Mouse (Mus musculus): Measurements from ENCODE around the gene Coq2.

Coq2 gene

DNA sequence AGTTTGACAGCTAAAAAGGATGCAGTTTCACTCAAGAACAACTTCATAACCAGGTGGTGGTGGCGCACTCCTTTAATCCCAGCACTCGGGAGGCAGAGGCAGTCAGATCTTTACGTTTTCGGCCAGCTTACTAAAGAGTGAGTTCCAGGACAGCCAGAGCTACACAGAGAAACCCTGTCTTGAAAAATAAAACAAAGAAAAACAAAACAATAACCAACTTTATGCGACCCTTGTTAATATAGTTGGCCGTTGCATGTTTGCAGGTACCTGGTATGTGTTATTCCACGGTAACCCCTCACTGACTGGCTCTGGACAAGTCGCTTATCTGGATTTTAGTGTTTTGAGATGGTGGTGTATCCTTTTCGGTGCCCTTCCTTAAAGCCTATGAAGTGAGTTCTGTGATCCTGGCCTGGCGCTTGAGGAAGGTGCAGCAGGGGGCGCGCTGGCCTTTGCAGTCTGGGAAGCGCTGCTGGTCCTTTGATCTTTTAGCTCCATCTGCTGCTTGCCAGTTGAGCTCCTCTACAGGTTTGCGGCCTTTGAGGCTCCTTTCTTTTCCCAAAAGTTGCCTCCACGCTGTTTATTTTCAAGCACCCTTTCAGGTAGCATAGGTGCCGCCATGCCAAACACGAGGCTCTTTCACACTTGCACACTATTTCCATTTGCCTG is at the start of gene Coq2:
TSS of gene Coq2 (minus strand) at position 430 of the 666 bp plus-strand sequence.
- DNase-seq (ENCODE audit: low spot score in 2 of 2): peak; percentile 48 to 70

DNA sequence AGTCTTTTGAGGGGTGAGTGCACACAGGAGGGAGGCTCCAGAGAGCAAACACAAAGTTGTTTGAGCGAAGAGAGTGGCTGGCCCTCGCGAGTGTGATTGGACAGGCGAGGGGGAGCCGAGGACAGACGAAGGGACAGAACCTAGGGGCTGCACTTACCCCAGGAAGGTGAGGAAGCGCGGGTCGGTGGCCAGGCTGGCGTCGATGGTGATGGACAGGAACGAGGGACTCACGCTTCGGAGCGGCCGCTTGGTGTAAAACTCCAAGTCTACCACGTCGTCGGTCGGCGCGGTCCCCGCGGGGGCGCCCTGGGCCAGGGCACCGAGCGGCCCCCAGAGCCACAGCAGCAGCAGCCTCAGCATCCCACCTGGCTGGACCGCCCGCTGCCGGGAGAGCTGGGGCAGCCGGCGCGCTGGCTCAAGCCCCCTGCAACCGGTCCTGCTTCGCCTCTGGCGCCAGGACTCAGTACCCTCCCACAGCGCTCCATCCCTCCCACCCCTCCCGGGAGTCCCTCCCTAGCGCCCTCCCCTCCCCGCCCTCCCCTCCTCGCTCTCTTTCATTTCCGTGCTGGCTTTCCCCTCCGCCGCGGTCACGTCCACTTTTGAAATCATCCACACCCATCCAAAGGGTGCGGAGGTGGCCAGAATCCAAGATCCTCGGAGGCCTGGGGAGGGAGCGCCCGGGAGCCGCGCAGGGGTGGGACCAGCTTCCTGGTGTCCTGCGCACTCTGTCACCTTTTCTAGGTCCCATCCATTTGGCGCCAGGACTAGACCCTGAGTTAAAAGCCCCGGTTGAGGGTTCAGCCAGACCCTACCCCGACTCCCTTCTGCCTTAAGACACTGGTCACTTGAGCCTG is 44.5 kb upstream of the Coq2 start, which contains the start of gene Hpse:
TSS of gene Hpse (minus strand) at position 482 of the 854 bp plus-strand sequence.
- peak in 1 of 2 experiments; percentile 7 for DNase-seq (ENCODE audit: low spot score in 2 of 2)

DNA sequence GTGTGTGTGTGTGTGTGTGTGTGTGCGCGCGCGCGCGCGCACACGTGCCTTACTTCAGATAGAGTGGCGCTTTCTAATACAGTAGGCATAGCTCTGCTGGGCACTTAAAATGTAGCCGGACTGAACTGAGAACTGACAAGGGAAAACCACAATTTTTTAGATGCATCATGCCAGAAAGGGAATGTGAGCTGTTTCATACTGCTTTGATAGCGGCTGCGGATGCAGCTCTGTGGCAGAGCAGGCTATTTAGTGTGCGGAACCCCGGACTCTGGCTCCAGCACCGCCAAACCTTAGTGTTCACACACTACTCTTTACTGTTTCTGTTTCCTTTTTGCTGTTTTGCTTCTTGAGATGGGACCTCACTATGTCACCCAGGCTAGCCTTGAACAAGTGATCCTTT is 41.8 kb upstream of the Coq2 start:
- DNase-seq (ENCODE audit: low spot score in 2 of 2): no peak

DNA sequence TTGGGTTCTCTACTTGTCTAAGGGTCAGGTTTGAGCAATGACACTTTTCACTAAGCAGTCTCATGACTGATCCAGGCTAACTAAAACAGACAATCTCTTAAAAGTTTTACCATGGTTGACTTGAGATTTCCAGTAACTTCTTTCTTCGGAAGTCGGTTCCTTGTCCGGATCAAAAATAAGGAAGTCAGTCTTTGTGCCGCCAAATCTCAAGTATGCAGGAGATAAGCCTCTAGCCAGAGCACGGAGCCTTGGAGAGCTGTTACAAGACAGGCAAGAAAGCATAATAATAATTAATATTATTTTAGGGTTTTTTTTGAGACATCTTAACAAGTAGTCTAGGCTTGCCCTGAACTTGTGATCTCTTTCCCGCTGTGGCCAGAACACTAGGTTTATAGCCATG is 36.3 kb upstream of the Coq2 start:
- no peak for DNase-seq (ENCODE audit: low spot score in 2 of 2)

DNA sequence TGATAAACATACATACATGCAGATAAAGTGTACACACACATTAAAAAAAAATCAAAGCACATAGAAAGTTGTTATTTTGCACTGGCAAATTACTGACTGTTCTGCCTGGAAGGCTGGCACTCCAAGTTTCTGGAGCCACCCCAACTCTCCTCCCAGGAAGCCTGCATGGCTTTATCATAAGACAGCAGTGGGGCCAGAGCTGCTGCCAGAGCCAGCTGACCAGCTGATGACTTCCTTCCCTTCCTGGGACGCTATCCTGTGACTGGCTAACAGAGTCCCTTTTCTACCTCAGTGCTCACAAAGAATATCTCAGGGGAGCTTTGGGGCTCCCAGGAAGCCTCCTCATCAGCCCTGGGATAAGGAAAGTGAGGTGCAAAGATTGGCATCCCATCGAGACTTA is 35.1 kb upstream of the Coq2 start:
- no peak for DNase-seq (ENCODE audit: low spot score in 2 of 2)

DNA sequence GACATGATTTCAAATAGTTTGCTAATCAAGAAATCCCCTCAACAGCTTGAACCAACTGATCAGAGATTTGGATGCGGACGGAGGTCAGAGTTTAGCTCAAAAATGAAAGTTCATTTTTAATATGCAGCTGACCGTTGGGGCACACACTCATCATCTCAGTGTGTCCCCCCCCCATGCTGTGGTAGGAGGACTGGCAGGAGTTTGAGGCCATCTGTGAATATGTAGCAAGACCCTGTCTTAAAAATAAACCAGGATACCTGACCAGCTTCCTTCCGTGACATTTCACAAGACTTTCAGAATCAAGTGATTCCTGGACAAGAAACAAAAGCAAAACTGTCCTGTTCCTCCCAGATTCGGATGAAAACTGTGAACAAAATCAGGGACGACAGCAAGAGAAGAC is 34.1 kb upstream of the Coq2 start:
- no peak for DNase-seq (ENCODE audit: low spot score in 2 of 2)

DNA sequence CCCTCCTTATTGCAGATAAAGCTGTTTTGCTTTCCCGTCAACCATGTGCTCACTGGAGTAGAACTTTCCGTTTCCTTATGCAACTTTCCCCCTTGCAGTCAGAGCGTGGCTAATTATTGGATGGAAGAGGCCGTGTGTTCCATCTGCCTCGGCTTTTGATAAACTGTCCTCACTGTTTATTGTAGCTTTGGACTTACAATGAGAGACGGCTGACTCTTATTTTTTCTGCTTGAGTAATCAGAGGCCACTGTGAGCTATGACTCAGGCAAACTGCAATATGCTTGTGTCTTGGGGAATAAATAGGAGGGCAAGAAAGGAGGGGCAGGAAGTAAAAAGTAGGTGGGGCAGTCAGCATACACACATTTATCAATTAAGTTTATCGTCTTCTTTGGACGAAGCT is 31.7 kb upstream of the Coq2 start:
- DNase-seq (ENCODE audit: low spot score in 2 of 2): no peak

DNA sequence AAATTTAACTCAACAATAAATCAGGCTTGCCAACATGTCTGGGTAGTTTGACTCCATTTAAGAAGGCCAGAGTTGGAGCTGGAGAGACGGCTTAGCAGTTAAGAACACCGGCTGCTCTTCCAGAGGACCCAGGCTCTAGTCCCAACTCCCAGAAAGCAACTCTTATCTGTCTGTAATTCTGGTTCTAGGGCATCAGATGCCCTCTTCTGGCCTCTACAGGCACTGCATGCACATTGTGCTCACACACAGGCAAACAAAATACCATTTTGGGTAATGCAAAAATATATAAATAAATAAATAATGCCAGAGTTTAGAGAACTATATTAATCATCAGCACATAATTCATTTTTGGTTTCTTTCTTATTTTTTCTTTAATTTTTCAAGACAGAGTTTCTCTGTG is 29.3 kb upstream of the Coq2 start:
- no peak for DNase-seq (ENCODE audit: low spot score in 2 of 2)

DNA sequence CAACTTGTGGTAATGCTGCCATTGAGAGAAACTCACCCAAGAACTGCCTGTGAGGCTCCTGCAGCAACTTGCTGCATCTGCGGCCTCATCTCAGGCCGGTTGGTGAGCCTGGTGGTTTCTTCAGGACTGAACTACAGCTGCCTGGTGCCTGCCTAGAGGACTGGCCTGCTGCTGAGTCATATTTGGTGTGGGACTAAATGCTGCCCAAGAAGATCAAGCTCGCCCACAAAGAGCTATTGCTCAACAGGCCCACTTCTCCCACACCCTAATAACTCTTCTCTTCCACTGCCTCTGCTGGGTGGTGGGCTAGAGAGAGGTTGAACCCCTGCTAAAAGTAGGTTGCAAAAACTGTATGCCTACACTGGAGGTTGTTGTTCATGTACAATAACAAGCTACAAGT is 27.4 kb upstream of the Coq2 start:
- DNase-seq (ENCODE audit: low spot score in 2 of 2): no peak

DNA sequence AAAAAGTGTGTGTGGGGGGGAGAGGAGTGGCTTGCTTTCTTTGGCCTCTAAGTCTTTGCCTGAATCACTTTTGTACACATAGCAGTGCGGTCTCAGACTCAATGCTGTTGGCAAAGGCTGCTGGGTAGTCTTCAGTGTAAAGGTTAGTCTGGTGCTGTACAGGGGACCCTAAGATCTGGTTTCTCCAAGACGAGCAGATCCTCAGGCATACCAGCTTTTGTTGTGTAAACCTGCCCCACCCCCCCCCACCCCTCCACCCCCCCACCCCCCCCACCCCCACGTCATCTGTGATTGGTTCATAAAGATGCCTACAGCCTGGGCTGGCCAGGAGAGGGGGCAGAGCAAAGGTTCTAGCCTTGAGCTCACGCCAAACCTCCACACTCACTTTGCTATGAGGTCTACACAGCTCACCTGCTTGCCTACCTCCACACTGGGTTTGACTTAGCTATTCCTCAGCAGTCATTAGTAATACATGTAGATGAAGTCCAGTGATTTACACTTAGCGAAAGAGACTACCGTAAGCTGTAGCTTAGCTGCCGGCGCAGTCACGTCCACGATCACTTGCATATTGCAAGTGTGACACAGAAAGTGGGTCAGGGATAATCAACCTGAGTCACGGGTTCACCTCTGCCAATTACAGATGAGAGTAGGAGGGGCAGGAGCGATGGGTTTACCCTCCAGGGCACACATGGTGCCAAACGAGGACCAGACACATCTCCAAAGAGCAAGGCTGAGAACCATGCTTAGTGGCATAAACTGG is 26.1 kb upstream of the Coq2 start:
- DNase-seq (ENCODE audit: low spot score in 2 of 2): no peak

DNA sequence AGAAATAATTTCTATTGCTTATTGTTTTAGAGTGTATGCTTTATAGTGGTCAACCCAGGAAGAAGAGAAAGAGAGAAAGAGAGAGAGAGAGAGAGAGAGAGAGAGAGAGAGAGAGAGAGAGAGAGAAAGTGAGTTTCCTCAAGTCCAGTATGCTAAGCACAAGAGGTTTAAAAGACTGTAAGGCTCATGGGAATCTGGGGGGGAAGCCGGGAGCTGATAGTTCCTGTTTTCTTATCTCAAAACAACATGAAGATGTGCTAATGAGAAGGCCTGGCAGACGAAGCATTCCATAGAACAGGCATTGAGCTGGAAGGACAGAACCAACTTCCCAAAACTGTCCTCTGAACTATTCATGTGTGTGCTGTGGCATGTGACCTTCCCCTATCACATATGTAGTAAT is 22.9 kb upstream of the Coq2 start:
- DNase-seq (ENCODE audit: low spot score in 2 of 2): no peak

DNA sequence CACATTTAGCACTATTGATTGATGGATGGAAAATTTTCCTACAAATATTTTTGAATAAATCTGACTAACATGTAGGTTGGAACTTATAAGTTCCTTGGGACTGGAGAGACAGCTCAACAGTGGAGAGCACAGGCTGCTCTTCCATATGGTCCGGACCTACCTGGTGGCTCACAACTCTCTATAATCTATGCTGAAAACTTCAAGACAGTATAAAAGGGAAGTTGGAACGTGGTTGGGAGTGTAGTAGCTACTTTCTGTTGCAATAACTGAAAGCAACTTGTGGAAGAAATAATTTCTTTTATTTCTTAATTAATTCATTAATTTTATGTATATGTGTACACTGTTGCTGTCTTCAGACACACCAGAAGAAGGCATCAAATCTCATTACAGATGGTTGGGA is 22.5 kb upstream of the Coq2 start:
- no peak for DNase-seq (ENCODE audit: low spot score in 2 of 2)

DNA sequence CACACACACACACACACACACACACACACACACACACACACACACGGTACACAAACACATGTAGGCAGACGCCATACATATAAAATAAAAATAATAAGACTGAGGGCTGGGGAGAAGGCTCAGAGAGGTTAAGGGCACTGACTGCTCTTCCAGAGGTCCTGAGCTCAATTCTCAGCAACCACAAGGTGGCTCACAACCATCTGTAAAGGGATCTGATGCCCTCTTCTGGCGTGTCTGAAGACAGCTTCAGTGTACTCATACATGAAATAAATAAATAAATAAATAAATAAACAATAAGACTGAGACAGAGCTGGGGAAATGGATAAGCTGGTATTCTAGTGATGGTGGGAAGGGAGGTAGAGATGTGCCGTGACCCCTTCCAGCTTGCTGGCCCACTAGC is 10.7 kb upstream of the Coq2 start:
- DNase-seq (ENCODE audit: low spot score in 2 of 2): no peak

DNA sequence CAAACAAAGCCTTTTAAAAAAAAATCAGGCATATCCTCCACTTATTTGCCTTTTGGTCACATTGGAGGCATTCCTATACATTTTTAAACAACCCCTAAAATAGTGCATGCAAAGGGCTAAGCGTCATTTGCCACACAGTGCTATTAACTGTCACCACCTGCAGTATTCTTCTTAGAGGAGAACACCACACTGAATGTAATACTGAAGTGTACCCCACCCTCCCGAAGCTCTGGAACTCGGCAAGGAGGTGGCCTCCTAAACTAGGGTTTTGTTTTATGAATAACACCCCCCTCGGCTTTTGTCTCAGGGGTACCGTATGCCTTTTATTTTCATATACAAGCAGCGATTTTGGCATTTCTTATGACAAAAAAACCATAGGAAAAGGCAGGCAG is 5.6 kb upstream of the Coq2 start:
- no peak for DNase-seq (ENCODE audit: low spot score in 2 of 2)

DNA sequence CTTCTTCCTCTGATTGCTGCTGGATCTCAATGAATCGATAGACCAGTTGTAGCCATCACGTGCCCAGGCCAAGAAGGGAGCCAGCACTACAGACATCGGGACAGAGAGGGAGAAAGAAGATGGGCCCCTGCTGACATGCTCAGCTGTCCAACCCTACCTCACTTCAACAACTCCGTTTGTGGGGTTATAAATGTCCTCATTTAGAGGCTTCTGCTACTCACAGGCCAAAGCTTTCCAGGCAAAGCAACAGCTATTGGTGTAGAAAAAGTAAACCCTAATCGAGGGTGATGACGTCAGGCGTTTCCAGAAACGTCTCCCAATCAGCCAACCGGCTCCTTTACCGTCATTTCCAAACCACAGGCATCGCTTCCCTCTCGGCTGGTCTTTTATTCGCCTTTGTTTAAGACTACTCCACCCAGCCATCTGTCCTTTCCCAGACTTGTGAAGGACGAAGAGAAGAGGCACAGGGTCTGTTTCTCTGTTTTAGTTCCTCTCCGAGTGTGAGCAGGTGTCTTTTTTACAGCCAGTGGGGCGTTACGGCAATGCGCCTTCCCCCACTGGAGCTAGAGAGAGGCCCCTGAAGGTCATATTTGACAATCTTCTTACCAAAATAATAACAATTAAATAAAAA is 5.1 kb upstream of the Coq2 start:
- DNase-seq (ENCODE audit: low spot score in 2 of 2): no peak

DNA sequence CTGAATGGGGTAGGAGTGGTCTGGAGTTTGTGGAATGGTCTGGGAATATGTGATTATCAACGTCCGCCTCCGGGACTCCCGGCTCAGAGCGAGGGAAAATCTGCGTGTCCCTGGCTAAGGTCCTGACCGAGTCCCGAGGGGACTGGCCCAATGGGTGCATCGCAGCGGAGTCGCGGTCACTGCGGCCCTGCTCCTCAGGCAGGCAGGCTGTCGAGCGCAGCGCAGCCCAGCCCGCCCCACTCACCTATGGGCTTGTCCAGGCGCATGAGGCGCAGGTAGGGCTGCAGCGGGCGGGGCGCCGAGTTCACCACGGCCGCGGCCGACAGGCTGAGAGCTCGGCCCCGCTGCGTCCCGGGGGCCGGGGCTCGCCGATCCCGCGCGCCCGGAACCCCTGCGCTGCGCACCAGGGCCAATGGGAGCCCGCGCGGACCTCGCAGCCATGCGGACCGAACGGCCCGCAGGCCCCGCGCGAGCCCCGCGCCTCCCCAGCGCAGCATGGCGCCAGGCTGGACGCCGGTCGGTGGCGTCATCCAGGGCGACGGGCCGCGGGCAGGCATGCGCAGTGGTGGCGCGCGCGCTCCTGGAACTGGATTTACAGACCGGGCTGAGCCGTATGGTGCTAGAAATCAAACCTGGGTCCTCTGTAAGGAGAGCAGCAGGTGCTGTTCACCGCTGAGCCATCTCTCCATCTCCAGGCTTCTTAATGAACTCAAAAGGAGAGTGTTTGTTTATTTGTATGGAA is 1.0 kb downstream of the Coq2 start:
- peak; percentile 68 to 83 for DNase-seq (ENCODE audit: low spot score in 2 of 2)

DNA sequence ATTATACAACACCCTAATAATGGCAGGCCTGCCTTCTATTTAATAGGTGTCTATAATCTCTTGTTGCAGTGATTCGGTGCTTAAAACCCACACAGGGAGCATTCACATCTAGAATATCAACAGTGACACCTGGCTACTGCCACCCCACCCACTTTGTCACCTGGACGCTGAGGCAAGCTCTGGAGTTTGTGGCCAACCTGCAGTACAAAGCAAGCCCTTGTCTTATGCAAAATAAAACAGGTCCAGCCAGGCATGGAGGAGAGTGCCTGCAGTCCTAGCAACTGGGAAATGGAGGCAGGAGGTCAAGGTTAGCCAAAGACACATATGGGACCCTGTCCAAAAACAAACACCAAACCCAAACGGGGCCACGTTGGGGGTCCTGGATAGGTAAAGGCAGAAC is 2.5 kb downstream of the Coq2 start:
- no peak for DNase-seq (ENCODE audit: low spot score in 2 of 2)

DNA sequence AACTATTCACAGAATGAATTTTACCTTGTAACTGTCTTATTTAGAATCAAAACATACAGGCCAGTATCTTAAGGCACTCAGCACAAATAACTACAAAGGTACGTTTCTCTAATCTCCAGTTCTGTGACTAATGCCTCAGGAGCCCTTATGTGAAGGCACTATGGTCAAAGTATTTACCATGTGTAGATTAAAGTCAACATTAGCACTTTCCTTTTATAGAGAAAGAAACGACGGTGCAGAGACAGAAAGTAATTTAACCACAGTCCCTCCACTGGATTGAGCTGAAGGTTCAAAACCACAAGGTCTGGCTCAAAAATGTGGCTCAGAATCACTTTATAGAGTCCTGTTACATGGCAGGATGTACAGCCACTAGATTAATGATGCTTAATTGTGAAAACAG is 3.0 kb downstream of the Coq2 start:
- no peak for DNase-seq (ENCODE audit: low spot score in 2 of 2)

DNA sequence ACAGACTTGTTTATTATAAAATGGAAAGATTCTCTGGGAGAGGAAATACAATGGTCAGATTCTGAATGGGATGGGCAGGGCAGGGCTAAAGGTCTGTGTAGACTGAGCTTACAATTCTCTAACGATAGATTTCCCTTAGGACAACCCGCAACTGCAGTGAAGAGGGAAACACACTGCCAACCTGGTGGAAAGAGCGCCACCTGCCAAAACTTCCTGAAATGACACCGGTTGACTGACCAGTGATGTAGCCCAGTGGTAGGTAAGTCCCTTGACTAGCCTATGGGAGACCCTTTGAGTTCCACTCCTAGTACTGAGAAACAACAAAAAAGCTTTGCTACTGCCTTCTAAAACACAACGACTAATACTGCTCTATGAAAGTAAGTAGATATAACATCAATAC is 3.5 kb downstream of the Coq2 start:
- DNase-seq (ENCODE audit: low spot score in 2 of 2): no peak

DNA sequence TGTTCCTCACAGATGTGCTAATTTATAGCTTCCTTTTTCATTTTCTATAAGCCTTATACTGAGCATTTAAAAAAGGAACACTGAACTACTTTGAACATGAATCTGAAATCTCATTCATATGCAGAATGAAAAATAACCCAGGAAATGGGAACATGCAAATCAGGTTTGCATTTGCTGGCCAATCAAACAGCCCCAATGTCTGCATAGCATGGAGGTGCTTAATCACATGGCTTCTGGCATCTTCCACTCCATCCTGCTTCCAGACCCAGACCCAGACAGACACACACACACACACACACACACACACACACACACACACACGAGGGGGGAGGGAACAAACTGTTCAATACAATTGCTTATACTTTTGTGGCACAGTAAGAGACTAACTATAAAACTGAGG is 8.0 kb downstream of the Coq2 start:
- no peak for DNase-seq (ENCODE audit: low spot score in 2 of 2)

DNA sequence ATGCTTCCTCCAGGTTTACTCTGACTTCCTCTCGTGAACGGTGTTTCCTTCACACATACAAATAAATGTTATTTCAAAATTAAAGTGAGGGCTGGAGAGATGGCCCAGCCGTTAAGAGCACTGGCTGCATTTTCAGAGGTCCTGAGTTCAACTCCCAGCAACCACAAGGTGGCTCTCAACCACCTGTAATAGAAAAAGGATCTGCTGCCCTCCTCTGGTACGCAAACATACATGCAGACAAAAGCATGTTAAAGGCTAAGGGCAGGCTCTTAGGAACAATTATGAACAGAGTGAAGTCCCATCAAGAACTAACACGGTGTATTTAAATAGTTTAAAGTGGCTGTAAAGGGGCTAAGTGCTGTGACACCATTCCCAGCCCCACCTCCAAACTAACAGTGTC is 11.1 kb downstream of the Coq2 start:
- no peak for DNase-seq (ENCODE audit: low spot score in 2 of 2)
